Mouse (Mus musculus) heart, embryonic 16.5 days (tissue): ENCODE data around the gene Ubald1. TPM values are rescaled to one million over a fixed set of nuclear protein-coding genes. Genes with fewer than 3 reads are reported as not detected.

ENCODE experiments used
- ATAC-seq: fragments of 200-750 bp; cut with Nextera tagmentation; replicated peaks from 2 replicates; pipeline ENCODE4 v1.8.0; 2017; ENCODE audit warnings: moderate number of reproducible peaks; ENCODE audit not compliant: insufficient read depth, low FRiP score; ENCODE audit errors: extremely low read depth
- H3K27ac ChIP-seq: fragments of 300-500 bp; sonication (generic); 2 replicates; pipeline ENCODE4 v1.5.1; 2014; ENCODE audit warnings: mild to moderate bottlenecking, low read length, control low read depth, moderate library complexity
- H3K27me3 ChIP-seq: fragments of 300-500 bp; sonication (generic); 2 replicates; pipeline ENCODE4 v1.6.1; 2014; ENCODE audit warnings: low read length, mixed read lengths; ENCODE audit not compliant: control insufficient read depth, insufficient read depth
- H3K36me3 ChIP-seq: fragments of 300-500 bp; sonication (generic); 2 replicates; pipeline ENCODE4 v1.6.1; 2014; ENCODE audit not compliant: control insufficient read depth, insufficient read depth
- H3K4me1 ChIP-seq: fragments of 300-500 bp; sonication (generic); 2 replicates; pipeline ENCODE4 v1.6.1; 2014; ENCODE audit warnings: low read length, mixed read lengths; ENCODE audit not compliant: control insufficient read depth, insufficient read depth
- H3K4me2 ChIP-seq: fragments of 300-500 bp; sonication (generic); 2 replicates; pipeline ENCODE4 v1.6.1; 2014; ENCODE audit warnings: low read depth, mild to moderate bottlenecking, control low read depth, low read length
- H3K4me3 ChIP-seq: fragments of 300-500 bp; sonication (generic); 2 replicates; pipeline ENCODE4 v1.5.1; 2014; ENCODE audit warnings: mild to moderate bottlenecking, control low read depth, low read length
- H3K9ac ChIP-seq: fragments of 300-500 bp; sonication (generic); 2 replicates; pipeline ENCODE4 v1.6.1; 2014; ENCODE audit warnings: low read length, control low read depth
- H3K9me3 ChIP-seq: fragments of 300-500 bp; sonication (generic); replicated peaks from 2 replicates; pipeline ENCODE4 v1.6.1; 2016; ENCODE audit warnings: low read length; ENCODE audit not compliant: control insufficient read depth
- WGBS: fragments of 180-500 bp; shearing (Covaris S2); extraction: QIAGEN DNeasy Blood & Tissue Kit; methylation state at CpG from one replicate; pipeline ENCODE4 v1.1.7; 2014; 5-methylcytosine and 5-hydroxymethylcytosine counted together
- polyA plus RNA-seq: library from polyadenylated mRNA; unstranded; fragments of >200 nt; fragmentation: Nextera tagmentation; extraction: Ambion mirVana; gene quantifications from 2 replicates; pipeline ENCODE4 v1.2.1, GENCODE M21; 2015

The Ubald1 gene
- polyA plus RNA-seq, 1 experiment from 2014 or later, result 27.3 TPM

DNA sequence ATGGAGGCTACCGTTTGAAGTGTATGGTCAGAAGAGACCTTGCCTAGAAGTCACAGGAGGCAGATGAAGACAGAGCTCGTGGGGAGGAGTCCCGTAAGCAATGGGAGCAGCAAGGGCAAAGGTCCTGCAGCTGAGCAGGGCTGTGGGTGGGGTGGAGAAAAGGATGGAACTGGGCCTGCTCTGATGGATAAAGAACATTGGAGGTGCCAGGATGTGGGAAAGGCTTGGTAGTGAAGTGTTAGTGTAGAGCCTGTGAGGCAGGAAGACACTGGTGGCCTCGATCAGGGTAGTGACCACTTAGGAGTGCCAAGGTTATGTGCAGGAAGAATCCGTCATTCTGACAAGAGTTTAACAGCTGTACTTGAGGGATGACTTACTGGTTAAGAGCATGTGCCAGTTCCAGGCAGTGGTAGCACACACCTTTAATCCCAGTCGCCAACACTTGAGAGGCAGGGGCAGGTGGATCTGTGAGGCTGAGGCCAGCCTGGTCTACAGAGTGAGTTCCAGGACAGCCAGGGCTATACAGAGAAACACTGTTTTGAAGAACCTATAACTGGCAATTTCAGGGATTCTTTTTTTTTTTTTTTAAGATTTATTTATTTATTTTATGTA is 23.5 kb upstream of the Ubald1 start:
- H3K27me3 ChIP-seq, result no peaks in the 10 kb centered on the region
- H3K9ac ChIP-seq, result no peak overlapping the region
- peaks cover 16% of the 10 kb centered on the region for H3K4me1 ChIP-seq
- H3K4me2 ChIP-seq, result no peak overlapping the region
- WGBS, result 69% methylated on average over 6 of the region's 6 CpGs
- no peaks in the 10 kb centered on the region for H3K36me3 ChIP-seq
- H3K27ac ChIP-seq, result no peak overlapping the region
- H3K4me3 ChIP-seq, result no peak overlapping the region
- no peaks in the 10 kb centered on the region for H3K9me3 ChIP-seq
- ATAC-seq, result no peak

DNA sequence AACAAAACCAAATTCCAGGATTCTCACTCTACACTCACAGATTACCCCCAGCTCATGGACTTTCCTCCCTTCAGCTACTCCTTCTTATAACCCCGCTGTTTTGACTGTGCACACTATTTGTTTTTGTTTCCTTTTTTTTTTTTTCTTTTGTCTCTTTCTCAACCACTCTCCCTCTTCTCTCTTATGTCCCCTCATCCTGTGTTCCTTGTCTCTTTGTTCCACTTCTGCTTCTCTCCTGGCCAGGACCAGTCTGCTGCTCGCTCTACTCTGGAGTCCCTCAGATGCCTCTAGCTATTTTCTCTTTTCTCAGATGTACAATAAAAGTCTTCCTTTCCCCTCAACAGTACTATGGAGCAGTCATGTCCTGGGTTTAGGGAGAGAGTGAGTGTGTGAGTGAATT is 22.3 kb upstream of the Ubald1 start:
- Histone ChIP-seq H3K4me2 (no peak overlapping the region), H3K4me1 (peaks cover 16% of the 10 kb centered on the region), H3K9ac (no peak overlapping the region), H3K4me3 (no peak overlapping the region), H3K27me3 (no peaks in the 10 kb centered on the region), H3K9me3 (no peaks in the 10 kb centered on the region), H3K27ac (no peak overlapping the region), H3K36me3 (no peaks in the 10 kb centered on the region)
- ATAC-seq, result no peak
- WGBS, result 89% methylated on average over 2 of the region's 2 CpGs

DNA sequence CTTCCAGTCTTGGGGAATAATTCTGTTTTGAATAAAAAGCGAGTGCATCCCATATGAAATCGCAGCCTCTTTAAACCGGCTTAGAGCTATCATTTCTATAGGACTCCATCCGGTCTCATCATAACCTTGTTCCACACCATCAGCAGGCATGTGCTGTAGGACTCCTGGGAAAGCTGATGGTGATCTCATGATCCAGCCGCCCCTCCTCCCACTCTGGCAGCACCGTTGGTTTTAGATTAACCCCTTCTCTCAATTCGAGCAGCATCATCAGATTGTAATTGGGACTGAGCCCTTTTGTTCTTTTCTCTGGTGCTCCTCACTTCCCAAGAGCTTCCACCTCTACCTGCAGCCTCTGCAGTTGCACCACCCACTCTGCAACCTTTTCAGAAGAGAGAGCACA is 21.1 kb upstream of the Ubald1 start:
- Histone ChIP-seq H3K36me3 (no peaks in the 10 kb centered on the region), H3K27ac (no peak overlapping the region), H3K9ac (no peak overlapping the region), H3K4me2 (no peak overlapping the region), H3K4me1 (peaks cover 29% of the 10 kb centered on the region), H3K27me3 (no peaks in the 10 kb centered on the region), H3K4me3 (no peak overlapping the region), H3K9me3 (no peaks in the 10 kb centered on the region)
- WGBS, result 61% methylated on average over 7 of the region's 7 CpGs
- no peak for ATAC-seq

DNA sequence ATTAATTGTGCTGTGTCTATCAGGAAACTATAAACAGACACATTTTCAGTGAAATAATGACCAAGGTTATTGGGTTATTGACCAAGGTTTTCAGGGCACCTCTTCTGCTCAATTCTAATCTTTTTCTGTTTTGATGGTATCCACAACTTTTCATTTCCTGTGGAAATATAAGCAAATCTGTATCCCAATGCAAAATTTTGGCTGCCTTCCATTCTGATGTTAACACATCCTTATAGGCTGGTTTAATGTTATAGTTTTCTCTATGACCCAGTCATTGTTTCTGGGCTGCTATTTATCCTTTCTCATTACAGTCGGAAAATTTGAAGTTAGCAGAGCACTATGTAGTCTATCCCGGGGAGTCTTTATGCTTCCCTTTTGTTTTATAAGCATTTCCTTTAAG is 19.6 kb upstream of the Ubald1 start:
- WGBS, result 59% methylated on average over 2 of the region's 2 CpGs
- Histone ChIP-seq H3K27me3 (no peaks in the 10 kb centered on the region), H3K4me2 (no peak overlapping the region), H3K4me3 (no peak overlapping the region), H3K9me3 (no peaks in the 10 kb centered on the region), H3K9ac (no peak overlapping the region), H3K27ac (no peak overlapping the region), H3K36me3 (no peaks in the 10 kb centered on the region), H3K4me1 (peaks cover 35% of the 10 kb centered on the region)
- no peak for ATAC-seq

DNA sequence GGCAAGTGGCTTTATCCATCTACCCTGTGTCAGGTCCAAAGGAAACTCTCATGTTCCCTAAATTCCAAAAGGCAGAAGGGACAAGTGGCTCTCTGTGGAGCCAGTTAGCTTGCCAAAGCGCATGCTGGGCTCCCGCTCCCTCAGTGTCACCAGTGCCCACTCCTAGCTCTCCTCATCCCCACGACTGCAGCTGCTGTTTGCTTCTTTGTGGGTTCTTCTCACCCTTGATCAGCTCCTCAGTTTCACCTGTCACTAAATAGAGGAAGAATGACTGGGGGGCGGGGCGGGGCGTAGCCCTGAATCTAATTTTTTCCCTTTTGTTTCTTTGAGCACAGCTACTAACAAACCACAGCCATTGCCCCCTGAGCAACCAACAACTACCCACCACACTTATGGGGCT is 18.8 kb upstream of the Ubald1 start:
- ATAC-seq, result no peak
- H3K4me1 ChIP-seq, result peaks cover 42% of the 10 kb centered on the region

DNA sequence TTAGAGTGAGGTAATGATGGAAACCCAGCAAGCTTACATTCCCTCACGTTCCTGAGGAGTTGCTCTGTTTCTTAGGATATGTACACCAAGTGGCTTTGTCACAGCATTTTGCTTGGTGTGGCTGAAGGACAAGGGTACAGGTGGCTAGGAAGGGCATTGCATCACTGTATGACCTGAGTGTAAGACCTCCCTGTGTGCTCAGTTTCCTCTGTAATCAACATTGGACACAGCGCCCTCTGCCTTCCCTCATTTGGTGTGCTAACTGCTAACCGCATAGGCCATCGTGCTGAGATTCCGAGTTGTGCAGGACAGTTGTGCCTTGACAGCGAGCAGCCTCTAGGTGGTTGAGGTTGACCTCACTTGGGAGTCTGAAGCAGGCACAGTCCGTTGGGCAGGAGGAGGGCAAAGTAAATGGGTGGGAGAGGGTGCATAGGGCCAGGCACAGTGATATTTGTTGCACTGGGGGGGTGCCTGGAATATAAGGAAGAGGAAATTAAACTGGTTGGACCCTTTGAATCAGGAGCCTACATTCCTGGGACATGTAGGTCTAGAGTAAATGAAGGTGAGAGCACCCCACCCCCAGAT is 17.1 kb upstream of the Ubald1 start:
- no peaks in the 10 kb centered on the region for H3K27me3 ChIP-seq
- H3K27ac ChIP-seq, result peak overlapping the region; percentile 81
- no peaks in the 10 kb centered on the region for H3K36me3 ChIP-seq
- no peak overlapping the region for H3K4me3 ChIP-seq
- no peaks in the 10 kb centered on the region for H3K9me3 ChIP-seq
- H3K4me2 ChIP-seq, result no peak overlapping the region
- 56% methylated on average over 7 of the region's 7 CpGs for WGBS
- ATAC-seq, result no peak
- H3K4me1 ChIP-seq, result peaks cover 39% of the 10 kb centered on the region
- H3K9ac ChIP-seq, result no peak overlapping the region

More for the DNA sequence above, 18.8 kb upstream of the Ubald1 start:
- H3K36me3 ChIP-seq, result no peaks in the 10 kb centered on the region
- no peaks in the 10 kb centered on the region for H3K9me3 ChIP-seq
- no peak overlapping the region for H3K4me2 ChIP-seq
- no peaks in the 10 kb centered on the region for H3K27me3 ChIP-seq
- 80% methylated on average over 6 of the region's 6 CpGs for WGBS
- no peak overlapping the region for H3K4me3 ChIP-seq
- no peak overlapping the region for H3K27ac ChIP-seq
- H3K9ac ChIP-seq, result no peak overlapping the region

DNA sequence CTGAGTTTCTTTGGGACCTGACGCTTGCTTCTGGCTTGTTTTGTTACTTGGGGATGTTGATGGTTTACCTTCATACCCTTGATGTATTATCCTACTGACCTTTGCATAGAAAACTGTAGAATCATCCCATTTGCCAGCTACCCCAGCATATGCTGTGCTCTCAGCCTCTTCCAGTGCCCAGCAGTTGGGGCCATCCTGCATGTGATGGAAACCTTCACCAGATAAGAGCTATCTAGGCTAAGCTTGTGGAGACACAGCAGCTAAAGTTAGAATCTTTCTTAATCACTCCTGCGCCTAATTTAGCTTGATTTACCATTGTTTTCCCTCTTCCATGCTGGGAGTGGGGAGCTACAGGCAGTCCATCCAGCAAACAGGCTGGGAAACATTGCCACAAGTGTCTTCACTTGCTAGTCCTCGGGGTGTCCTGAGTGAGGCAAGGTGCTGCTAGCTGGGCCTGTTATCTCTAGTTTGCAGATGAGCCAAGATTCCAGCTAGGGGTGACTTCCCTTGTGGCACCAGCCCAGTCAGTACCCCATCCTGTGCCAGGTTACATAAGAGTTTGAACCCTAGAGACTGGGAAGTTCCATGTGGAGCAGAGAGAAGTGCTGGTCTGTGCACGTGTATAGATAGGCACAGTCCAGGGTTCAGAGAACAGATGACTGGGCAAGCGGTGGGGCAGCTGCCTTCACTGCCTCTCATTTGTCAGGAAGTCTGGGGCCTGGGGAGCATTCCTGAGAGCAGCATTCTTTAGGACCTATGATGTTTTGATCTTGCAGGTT is 16.3 kb upstream of the Ubald1 start:
- H3K4me2 ChIP-seq, result peak overlapping the region; percentile 3; the same call in 1 of the 2 replicates
- peak overlapping the region; percentile 81 for H3K27ac ChIP-seq
- peak; percentile 74 for ATAC-seq
- peaks cover 39% of the 10 kb centered on the region for H3K4me1 ChIP-seq
- no peak overlapping the region for H3K4me3 ChIP-seq
- H3K27me3 ChIP-seq, result no peaks in the 10 kb centered on the region
- H3K9ac ChIP-seq, result no peak overlapping the region; the same call in 1 of the 2 replicates
- H3K36me3 ChIP-seq, result no peaks in the 10 kb centered on the region
- no peaks in the 10 kb centered on the region for H3K9me3 ChIP-seq
- WGBS, result 37% methylated on average over 5 of the region's 5 CpGs

DNA sequence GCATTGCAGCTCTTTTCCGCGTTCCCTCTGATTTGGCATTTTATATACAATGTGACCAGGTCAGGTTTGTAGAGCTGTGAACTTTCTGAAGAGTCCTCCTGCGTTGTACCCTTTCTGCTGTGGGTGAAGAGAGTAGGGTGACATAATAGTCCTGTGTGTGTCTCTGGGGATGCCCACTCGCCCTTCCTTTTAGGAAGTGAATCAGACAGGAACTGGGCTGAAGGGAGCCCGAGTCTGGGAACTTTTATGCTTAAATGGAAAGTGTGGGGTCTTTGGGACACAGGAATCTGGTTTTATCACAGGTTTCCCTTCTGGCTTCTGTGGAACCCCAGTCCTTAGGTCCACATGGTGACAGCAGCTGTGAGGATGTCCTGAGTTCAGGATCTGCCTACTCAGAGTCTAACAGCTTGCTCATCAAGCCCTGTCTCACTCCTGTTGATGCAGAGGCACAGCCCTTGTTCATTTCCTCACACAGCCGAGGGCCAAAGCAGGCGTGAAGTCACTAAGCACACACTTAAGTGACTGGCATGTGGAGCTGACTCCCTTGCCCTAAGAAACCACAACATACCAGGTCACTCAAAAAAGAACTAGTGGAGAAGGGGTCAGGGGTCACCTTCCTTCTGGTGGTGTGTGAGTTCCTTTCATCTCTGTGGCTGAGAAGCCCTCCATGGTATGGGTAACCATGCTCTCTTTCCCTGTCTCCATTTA is 14.2 kb upstream of the Ubald1 start:
- H3K4me2 ChIP-seq, result no peak overlapping the region
- ATAC-seq, result no peak
- no peaks in the 10 kb centered on the region for H3K9me3 ChIP-seq
- no peak overlapping the region for H3K4me3 ChIP-seq
- WGBS, result 64% methylated on average over 7 of the region's 7 CpGs
- H3K4me1 ChIP-seq, result peaks cover 52% of the 10 kb centered on the region
- H3K36me3 ChIP-seq, result no peaks in the 10 kb centered on the region
- H3K27me3 ChIP-seq, result no peaks in the 10 kb centered on the region
- peak overlapping the region; percentile 48 for H3K27ac ChIP-seq
- H3K9ac ChIP-seq, result no peak overlapping the region

DNA sequence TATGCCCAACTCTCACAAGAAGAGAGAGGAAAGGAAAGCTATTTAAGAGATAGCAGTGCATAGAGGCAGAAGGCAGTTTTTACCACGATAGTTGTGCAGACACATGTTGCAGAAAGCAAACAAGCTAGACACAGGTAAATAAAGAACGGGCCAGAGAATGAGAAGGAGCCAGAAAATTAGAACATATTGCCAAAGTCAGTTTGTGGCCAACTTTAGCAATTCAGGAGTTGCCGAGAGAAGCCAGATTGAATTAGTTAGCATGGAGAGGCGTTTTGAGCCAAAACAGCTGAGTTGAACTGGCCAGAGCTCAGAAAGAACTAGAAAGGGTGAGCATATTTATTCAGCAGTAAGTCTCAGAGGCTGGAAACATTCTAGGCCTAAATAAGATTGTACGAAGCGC is 12.1 kb upstream of the Ubald1 start:
- Histone ChIP-seq H3K27me3 (no peaks in the 10 kb centered on the region), H3K9me3 (no peaks in the 10 kb centered on the region), H3K4me3 (no peak overlapping the region), H3K9ac (no peak overlapping the region), H3K27ac (no peak overlapping the region), H3K4me2 (no peak overlapping the region), H3K36me3 (no peaks in the 10 kb centered on the region), H3K4me1 (peaks cover 63% of the 10 kb centered on the region)
- ATAC-seq, result no peak
- WGBS, result 77% methylated on average over 6 of the region's 6 CpGs
